Mouse (Mus musculus): Measurements from ENCODE around the gene Ppm1g. TPM values are rescaled to one million over a fixed set of nuclear protein-coding genes. Genes with fewer than 3 reads are reported as not detected.

Ppm1g gene
- total RNA-seq, 2 experiments from 2014 or later, result 94.7 to 97.0 TPM

DNA sequence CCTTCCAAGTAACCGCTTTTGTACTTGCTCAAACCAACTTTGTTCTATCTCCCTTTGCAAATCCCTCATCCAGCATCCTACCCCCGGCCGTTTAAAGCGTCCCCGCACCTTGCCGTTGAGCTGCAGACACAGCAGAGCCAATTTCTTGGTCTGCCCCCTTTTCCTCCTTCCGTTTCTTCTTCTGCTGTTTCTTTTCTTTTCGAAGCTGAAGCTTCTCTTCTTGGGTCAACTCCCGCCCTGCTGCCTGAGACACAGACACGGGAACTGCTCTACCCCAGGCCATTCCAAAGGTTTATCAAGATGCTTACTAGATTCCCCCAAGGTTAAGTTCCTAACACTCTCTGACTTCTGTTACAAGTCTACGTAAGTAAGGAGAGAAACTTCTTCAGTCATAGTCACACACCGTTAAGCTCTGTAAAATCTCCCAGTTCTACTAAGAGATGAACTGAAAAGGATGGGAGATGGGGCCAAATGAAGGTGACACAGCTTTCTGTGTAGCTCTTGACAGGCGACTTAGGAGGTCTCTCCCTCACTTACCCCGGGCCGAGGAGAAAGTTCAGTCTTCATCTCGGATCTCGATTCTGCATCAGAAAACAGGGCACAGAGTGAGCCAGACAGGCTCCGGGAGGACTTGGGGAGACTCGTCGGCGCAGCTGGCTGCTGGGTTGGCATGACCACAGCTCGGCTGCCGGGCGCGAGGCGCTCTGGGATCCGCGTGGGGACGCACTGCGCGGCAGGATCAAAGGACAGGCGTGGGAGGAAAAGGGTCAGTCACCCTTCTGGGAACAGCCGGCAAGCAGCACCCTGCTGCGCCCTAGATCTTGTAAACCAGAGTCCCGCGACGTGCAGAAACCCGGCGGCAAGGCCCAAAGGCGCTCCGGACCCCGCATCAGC, 28.2 kb downstream of the Ppm1g start:
- DNase-seq, result peak; percentile 82

DNA sequence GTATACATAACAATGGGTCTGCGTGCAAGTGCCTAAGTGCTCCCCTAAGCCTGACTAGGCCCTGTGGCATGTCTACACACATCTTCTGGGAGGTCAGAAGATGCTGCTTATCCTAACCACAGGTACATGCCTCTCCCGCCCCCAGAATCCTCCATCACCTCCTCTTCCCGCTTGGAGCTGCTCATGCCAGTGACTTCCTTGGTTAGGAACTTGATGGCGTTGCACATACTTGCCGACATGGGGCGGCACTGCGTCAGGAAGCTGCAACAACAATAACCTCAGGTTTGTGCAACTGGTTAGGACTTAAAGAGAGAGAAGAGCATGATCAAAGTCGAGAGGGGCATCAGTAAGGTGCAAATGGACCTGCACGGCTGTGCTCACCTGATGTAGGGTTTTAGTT, 30.3 kb downstream of the Ppm1g start:
- no peak for DNase-seq

DNA sequence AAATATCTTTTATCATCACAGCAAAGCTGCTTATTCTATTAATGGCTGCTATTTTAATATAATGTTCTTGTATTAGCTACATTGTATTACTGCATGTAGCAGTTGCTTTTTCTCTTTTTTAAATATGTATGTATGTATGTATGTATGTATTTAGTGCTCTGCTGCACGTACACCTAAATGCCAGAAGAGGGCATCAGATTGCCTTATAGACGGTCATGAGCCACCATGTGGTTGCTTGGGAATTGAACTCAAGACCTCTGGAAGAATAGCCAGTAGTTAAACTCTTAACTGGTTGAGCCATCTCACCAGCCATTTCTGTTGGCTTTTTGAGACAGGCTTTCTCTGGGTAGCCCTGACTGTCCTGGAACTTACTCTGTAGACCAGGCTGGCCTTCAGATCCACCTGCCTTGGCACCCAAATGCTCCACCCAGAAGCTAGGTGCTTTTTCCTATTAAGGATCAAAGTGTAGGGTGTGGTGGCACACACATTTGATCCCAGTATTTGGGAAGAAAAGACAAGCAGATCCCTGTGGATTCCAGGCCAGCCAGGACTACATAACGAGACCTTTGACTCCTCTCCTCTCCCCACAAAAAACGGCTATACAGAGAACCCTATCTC, 32.2 kb downstream of the Ppm1g start:
- DNase-seq, result no peak

DNA sequence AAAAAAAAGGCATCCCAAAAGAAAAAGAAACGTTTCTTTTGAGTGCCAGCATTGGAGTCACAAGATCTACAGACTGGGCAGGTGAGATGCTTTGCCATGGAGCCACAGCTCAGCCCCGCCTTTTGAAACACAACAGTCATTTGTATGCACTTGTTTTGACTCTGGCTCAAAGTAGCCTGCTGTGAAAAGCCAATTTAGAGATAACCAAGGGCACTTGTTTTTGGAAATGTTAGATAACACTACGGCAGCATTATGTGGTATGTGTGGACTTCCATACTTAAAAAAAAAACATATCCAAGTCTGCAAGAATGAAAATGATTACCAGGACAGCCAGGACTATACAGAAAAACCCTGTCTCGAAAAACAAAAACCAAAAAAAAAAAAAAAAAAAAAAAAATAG, 36.8 kb downstream of the Ppm1g start:
- DNase-seq, result no peak

DNA sequence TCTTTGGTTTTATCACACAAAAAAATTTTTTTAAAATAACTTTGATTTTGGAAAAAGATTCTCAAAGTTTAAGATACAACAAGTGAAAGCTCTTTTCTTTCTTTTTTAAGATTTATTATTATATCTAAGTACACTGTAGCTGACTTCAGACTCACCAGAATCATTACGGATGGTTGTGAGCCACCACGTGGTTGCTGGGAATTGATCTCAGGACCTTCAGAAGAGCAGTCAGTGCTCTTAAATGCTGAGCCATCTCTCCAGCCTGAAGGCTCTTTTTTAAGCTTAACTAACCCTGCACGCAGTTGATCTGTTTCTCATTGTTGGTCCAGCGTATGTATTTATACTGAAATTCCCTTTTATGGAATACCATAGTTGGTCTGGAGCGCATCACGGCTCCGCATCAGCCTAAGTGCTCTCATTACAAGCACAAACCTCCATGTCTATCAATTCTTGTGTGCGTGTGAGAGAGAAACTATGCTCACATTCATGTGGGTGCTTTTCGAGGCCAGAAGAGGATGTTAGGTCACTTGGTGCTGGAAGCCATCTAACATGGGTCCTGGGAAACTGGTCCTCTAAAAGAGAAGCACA, 39.2 kb downstream of the Ppm1g start:
- no peak for DNase-seq

DNA sequence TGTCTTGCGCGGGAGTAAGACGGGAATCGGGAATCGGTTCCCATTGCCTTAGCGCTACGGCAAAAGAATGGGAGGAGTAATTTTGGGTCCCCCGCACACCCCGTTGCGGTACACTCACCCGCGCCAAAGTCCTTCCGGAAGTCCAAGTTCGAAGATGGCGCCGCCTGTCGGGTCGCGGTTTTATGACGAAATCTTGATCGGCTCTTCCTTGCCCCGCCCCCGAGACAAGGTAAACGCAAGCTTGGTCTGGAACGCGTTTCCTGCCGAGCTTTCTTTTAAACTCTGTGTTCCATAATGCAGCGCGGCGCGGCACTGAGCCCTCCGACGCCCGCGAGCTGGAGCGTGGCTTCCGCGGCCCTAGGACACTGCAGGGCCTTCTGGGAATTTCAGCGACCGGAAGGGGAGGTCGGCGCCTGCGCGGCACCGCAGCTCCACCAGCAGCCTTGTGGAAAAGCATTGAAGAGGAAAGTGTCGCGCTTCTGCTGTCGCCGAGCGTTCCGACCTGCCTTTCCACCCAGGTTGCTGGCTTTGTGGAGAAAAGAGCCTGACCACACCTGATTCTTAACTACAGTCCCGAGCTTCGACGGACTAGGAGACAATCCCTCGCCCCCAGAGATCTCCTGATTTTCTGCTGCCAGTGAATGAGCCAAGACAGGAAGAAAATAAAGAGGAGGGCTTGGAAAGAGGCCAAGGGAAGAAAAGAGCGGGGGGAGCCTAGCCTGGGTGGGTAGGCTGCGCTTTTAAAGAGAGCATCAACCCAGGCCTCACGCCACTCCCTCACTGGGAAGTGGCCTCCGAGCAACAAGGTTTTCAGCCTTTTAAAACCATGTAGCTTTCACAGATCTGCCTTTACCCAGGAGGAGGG, 40.5 kb downstream of the Ppm1g start, which contains the start of the genes Gm29609 and Gtf3c2:
Gm29609 (minus strand) TSS at position 146 of the 865 bp plus-strand sequence.
Gtf3c2 (minus strand) TSS at position 379 of the 865 bp plus-strand sequence.
- DNase-seq, result peak; percentile 95

DNA sequence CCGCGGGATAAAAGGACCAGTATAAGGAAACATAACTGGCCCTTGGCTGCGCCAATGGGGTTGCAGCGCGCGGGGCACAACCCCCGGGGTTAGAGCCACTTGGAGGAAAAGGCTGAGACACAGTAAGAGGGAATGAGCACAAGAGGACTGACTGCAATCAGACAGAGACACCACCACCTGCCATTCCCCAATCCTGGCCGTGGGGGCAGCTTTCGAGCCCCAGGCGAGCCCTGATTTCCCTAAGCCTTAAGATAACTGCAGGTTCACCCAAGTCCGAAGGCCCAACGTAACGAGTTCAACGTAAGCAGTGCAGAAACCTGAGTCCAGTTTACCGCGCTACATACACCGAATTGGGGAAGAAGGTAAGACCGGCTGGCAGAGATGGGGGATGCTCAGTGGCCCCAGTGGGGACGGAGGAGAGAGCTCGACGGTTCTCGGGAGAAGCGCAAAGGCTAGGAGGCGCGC, 41.2 kb downstream of the Ppm1g start:
- peak; percentile 38 for DNase-seq

DNA sequence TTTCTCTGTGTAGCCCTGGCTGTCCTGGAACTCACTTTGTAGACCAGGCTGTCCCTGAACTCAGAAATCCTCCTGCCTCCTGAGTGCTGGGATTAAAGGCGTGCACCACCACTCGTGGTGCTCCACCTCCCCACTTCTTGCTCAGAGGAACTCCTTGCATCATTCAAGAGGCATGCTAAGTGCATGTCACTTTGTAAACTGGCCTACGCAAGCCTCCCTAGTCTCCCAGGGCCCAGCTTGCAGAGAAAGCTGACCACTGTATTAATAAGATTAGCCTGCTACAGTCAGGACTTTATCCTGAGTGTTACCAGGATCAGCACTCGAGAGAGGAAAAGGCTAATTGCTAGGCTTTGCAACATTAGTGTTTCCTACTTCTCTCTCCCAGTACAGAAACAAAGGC, 51.9 kb downstream of the Ppm1g start:
- DNase-seq, result no peak

DNA sequence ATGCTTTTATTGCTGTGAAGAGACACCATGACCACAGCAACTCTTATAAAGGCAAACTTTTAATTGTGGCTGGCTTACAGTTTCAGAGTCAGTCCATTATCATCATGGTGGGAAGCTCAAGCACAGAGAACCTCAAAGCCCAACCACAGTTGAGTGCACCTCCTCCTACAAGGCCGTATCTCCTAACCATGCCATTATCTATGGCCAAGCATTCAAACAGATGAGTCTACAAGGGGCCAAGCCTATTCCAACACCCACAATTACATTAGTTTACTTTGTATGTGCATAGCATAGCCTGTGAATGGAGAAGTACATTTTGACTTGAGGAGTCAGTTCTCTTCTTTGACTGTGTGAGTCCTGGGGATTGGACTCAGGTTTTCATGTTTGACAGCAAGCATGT, 55.6 kb downstream of the Ppm1g start:
- DNase-seq, result no peak

DNA sequence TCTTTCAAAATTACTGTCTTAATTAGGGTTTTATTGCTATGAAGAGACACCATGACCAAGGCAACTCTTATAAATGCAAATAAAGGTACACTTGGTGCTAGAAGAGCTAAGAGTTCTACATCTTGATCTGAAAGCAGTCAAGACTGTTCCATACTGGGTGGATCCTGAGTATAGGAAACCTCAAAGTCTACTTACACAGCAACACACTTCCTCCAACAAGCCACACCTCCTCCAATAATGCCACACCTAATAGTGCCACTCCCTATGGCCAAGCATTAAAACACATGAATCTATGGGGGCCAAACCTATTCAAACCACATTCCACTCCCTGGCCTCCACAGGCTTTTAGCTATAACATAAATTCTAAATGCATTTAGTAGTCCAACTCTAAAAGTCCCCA, 58.0 kb downstream of the Ppm1g start:
- no peak for DNase-seq

DNA sequence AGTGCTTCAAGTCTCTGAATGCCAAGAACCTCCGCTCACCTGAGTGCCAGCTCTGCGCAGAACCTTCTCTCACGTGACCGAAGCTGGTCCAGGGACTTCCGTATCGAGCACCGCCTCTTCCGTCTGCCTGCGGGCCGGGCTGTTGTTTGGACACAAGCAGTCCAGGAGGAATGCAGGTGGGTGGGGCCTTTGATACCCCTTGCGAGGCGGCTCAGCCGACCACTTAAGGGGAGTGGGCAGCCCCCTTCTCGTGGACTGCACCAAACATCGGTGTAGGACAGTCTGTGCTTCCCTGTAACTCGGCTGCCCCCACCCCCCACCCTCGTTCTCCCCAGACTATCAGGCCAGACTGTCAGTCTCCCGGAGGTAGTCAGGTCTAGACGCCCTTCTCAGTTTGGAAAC, 66.3 kb downstream of the Ppm1g start, which contains the start of gene Mpv17:
Mpv17 (minus strand) TSS at position 100 of the 402 bp plus-strand sequence.
- DNase-seq, result peak; percentile 82

DNA sequence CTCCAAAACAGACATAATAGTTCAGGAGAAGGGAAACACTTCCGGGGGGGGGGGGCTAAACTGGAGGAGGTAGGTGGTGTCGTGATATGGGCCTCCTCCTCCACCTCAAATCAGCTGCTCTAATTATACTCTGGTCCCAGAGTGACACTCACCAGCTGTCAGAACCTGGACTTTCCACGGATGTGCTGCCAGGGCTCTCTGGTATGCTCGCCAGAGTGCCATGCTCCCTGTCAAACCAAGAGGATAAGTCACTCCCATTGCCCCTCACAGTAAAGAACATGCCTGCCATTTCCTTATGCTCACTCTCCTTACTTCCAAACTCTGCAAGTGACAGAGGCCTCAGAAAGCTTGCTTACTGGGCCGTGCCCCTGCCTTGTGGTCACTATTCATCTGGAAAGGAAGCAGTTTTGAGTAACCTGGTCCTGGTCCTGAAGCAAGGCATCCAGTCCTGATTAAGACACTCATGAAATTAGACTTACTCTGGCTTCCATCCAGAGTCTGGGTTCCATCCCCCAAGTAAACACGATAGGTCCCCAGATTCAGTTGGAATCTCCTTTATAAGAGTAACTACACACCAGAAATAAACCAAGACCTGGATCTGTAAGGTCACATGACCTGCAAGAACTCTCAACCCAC, 66.9 kb downstream of the Ppm1g start:
- peak; percentile 25 for DNase-seq

Other genes starting within 250 kb of the Ppm1g start
- gene Atraid, start 172.4 kb downstream of the Ppm1g start, total RNA-seq (2021), result 10 to 100 TPM; 46.0 to 53.7 TPM
- 1 to 10 TPM; 7.0 to 7.2 TPM for gene Slc5a6, start 171.8 kb downstream of the Ppm1g start, total RNA-seq (2021)
- 10 to 100 TPM; 33.5 to 40.7 TPM for gene Cad, start 165.9 kb downstream of the Ppm1g start, total RNA-seq (2021)
- gene Dnajc5g, start 114.4 kb downstream of the Ppm1g start, total RNA-seq (2021), result not detected
- gene Slc30a3, start 112.5 kb downstream of the Ppm1g start, total RNA-seq (2021), result under 1 TPM in 1 of 2 experiments, not detected in 1; 0.24 TPM
- 10 to 100 TPM; 33.4 to 35.6 TPM for gene Trim54, start 104.0 kb downstream of the Ppm1g start, total RNA-seq (2021)
- gene Ucn, start 81.9 kb downstream of the Ppm1g start, total RNA-seq (2021), result not detected
- 10 to 100 TPM; 50.1 to 50.8 TPM for gene Mpv17, start 66.4 kb downstream of the Ppm1g start, total RNA-seq (2021)
- gene Gm29609, start 40.8 kb downstream of the Ppm1g start, total RNA-seq (2021), result 1 to 10 TPM in 1 of 2 experiments, under 1 TPM in 1; 0.86 to 1.1 TPM
- gene Gtf3c2, start 40.5 kb downstream of the Ppm1g start, total RNA-seq (2021), result 10 to 100 TPM; 47.3 to 55.7 TPM
- 10 to 100 TPM; 88.3 to 88.7 TPM for gene Snx17, start 27.5 kb downstream of the Ppm1g start, total RNA-seq (2021)
- 10 to 100 TPM; 38.6 to 39.4 TPM for gene Eif2b4, start 27.3 kb downstream of the Ppm1g start, total RNA-seq (2021)
- gene Zfp513, start 18.4 kb downstream of the Ppm1g start, total RNA-seq (2021), result 10 to 100 TPM; 13.7 to 14.4 TPM
- 10 to 100 TPM; 88.1 to 90.0 TPM for gene Nrbp1, start 20.2 kb upstream of the Ppm1g start, total RNA-seq (2021)
- not detected for gene Gm9970, start 20.5 kb upstream of the Ppm1g start, total RNA-seq (2021)
- 1 to 10 TPM; 2.4 to 3.1 TPM for gene Krtcap3, start 31.0 kb upstream of the Ppm1g start, total RNA-seq (2021)
- gene Ift172, start 70.4 kb upstream of the Ppm1g start, total RNA-seq (2021), result 10 to 100 TPM; 27.1 to 38.4 TPM
- 1 to 10 TPM; 6.6 to 7.8 TPM for gene Fndc4, start 75.4 kb upstream of the Ppm1g start, total RNA-seq (2021)
- not detected for gene Gckr, start 76.8 kb upstream of the Ppm1g start, total RNA-seq (2021)
- 10 to 100 TPM; 22.6 to 26.9 TPM for gene Zfp512, start 231.7 kb upstream of the Ppm1g start, total RNA-seq (2021)

Data from heart, postnatal 4 days (tissue).